Mouse (Mus musculus) frontal cortex, adult 2 months (tissue): Measurements from ENCODE around the gene Nxf1. TPM values are rescaled to one million over a fixed set of nuclear protein-coding genes. Genes with fewer than 3 reads are reported as not detected.
A peak's percentile ranks its signal among the peaks of the same experiment; 100 is the strongest.

Experiments
- DNase-seq, 2 experiments: peaks; one replicate each; pipeline ENCODE4 v3.0.0; 2022; ENCODE audit warnings: low spot score in 1 of 2; ENCODE audit errors: extremely low spot score in 1 of 2
- polyA plus RNA-seq: library from polyadenylated mRNA; depleted of rRNA; stranded (reverse); fragments of >200 nt; gene quantifications from 2 replicates; pipeline ENCODE4 v1.2.3, GENCODE M21; 2012

The Nxf1 gene
- polyA plus RNA-seq, 1 experiment: 128 TPM

- no peak for DNase-seq
Observed at GRCm38 (mm10) chr19:8760757-8761156, 3.9 kb downstream of the Nxf1 start.

GRCm38 (mm10) chr19:8763276-8763675 lies 6.4 kb downstream of the Nxf1 start:
- no peak for DNase-seq

GRCm38 (mm10) chr19:8765562-8765961 lies 8.7 kb downstream of the Nxf1 start:
- DNase-seq: no peak

GRCm38 (mm10) chr19:8770567-8771270 lies 13.8 kb downstream of the Nxf1 start, which contains the start of gene Tmem223:
TSS of gene Tmem223 (plus strand) at chr19:8770996.
- peak; percentile 44 to 86 for DNase-seq

GRCm38 (mm10) chr19:8772996-8773395 lies 16.1 kb downstream of the Nxf1 start:
- DNase-seq: no peak

GRCm38 (mm10) chr19:8773409-8773808 lies 16.5 kb downstream of the Nxf1 start:
- DNase-seq: no peak

GRCm38 (mm10) chr19:8774086-8774835 lies 17.4 kb downstream of the Nxf1 start, which contains the start of gene Tmem179b:
TSS of gene Tmem179b (minus strand) at chr19:8774467.
- DNase-seq: peak; percentile 93 to 97

- DNase-seq: no peak
Observed at GRCm38 (mm10) chr19:8774951-8775421, 18.1 kb downstream of the Nxf1 start.

- peak; percentile 95 to 96 for DNase-seq
Observed at GRCm38 (mm10) chr19:8786008-8786781, 29.3 kb downstream of the Nxf1 start, which contains the start of gene Taf6l. TSS of gene Taf6l (minus strand) at chr19:8786417.

- no peak for DNase-seq
Observed at GRCm38 (mm10) chr19:8788521-8788920, 31.6 kb downstream of the Nxf1 start.

GRCm38 (mm10) chr19:8789171-8789570 lies 32.3 kb downstream of the Nxf1 start:
- DNase-seq: no peak

GRCm38 (mm10) chr19:8790171-8790570 lies 33.3 kb downstream of the Nxf1 start:
- peak in 1 of 2 experiments; percentile 57 for DNase-seq

GRCm38 (mm10) chr19:8798264-8798946 lies 41.5 kb downstream of the Nxf1 start, which contains the start of gene Polr2g:
TSS of gene Polr2g (minus strand) at chr19:8798577.
- DNase-seq: peak; percentile 88 to 92

GRCm38 (mm10) chr19:8798947-8799315 lies 42.1 kb downstream of the Nxf1 start:
- no peak for DNase-seq

- DNase-seq: peak; percentile 97 to 99
Observed at GRCm38 (mm10) chr19:8802130-8802821, 45.4 kb downstream of the Nxf1 start, which contains the start of gene Zbtb3. TSS of gene Zbtb3 (plus strand) at chr19:8802555.

- no peak for DNase-seq
Observed at GRCm38 (mm10) chr19:8803204-8803780, 46.4 kb downstream of the Nxf1 start.

GRCm38 (mm10) chr19:8803879-8804660 lies 47.2 kb downstream of the Nxf1 start:
- DNase-seq: no peak

- DNase-seq: no peak
Observed at GRCm38 (mm10) chr19:8806810-8807209, 49.9 kb downstream of the Nxf1 start.
